Mouse (Mus musculus) ES-Bruce4 (cell line): ENCODE results near the gene E130308A19Rik.

Source experiments
- CTCF ChIP-seq: IDR thresholded peaks from one replicate; pipeline ENCODE4 v1.8.1; 2011; ENCODE audit warnings: low read depth, low read length
- EP300 ChIP-seq: IDR thresholded peaks from 2 replicates; pipeline ENCODE4 v1.6.1; 2011; ENCODE audit warnings: low read depth, low read length; ENCODE audit not compliant: insufficient read depth
- POLR2A ChIP-seq: IDR thresholded peaks from one replicate; pipeline ENCODE4 v1.8.1; 2011; ENCODE audit warnings: low read length; ENCODE audit not compliant: insufficient read depth

- TF ChIP-seq CTCF, result no peak
- TF ChIP-seq EP300, result no peak
- TF ChIP-seq POLR2A, result no peak
Observed at GRCm38 (mm10) chr4:59670015-59670414, 44.0 kb downstream of the E130308A19Rik start.
